Mouse (Mus musculus) lung, adult 2 months (tissue): ENCODE measurements around the gene Arhgef7. TPM values are rescaled to one million over a fixed set of nuclear protein-coding genes. Genes with fewer than 3 reads are reported as not detected.

Source experiments
- DNase-seq: peaks from one replicate; pipeline ENCODE4 v3.0.0; 2022
- H3K4me1 ChIP-seq: fragments of 200-500 bp; 2 replicates; pipeline ENCODE4 v1.6.1; 2011; ENCODE audit warnings: low read length; ENCODE audit not compliant: control insufficient read depth, insufficient read depth
- H3K4me3 ChIP-seq: fragments of 200-500 bp; replicated peaks from 2 replicates; pipeline ENCODE3; 2011; ENCODE audit warnings: low read depth, mild to moderate bottlenecking, control low read depth, low read length; ENCODE audit errors: extremely low read depth
- CTCF ChIP-seq: fragments of 200-500 bp; IDR thresholded peaks from 2 replicates; pipeline ENCODE4 v1.5.1; 2011; ENCODE audit warnings: mild to moderate bottlenecking, low read length, control low read depth; ENCODE audit not compliant: insufficient read depth
- POLR2A ChIP-seq: fragments of 200-500 bp; IDR thresholded peaks from 2 replicates; pipeline ENCODE4 v1.6.1; 2011; ENCODE audit warnings: low read depth, mild to moderate bottlenecking, control low read depth, low read length, borderline replicate concordance; ENCODE audit errors: extremely low read depth
- WGBS: fragments of 180-500 bp; shearing (Covaris S2); methylation state at CpG from one replicate; pipeline ENCODE4 v1.1.7; 2018; 5-methylcytosine and 5-hydroxymethylcytosine counted together
- polyA plus RNA-seq: library from polyadenylated mRNA; depleted of rRNA; stranded (reverse); fragments of >200 nt; gene quantifications from 2 replicates; pipeline ENCODE4 v1.2.3, GENCODE M21; 2012

Gene Arhgef7
- polyA plus RNA-seq, 1 experiment = 56.2 TPM

- H3K4me1 ChIP-seq = no peaks in the 10 kb centered on the region
- TF ChIP-seq CTCF (no peak), POLR2A (no peak)
- DNase-seq = no peak
- no peak overlapping the region for H3K4me3 ChIP-seq
- 98% methylated on average over 4 of the region's 4 CpGs for WGBS
Measured at GRCm38 (mm10) chr8:11804914-11805313, 77.4 kb downstream of the Arhgef7 start.

GRCm38 (mm10) chr8:11806252-11806651 lies 78.7 kb downstream of the Arhgef7 start:
- Histone ChIP-seq H3K4me3 (no peak overlapping the region), H3K4me1 (no peaks in the 10 kb centered on the region)
- TF ChIP-seq POLR2A (no peak), CTCF (no peak)
- DNase-seq = no peak
- 80% methylated on average over 6 of the region's 6 CpGs for WGBS

- no peak for TF ChIP-seq CTCF
- TF ChIP-seq POLR2A = no peak
- no peak for DNase-seq
- H3K4me1 ChIP-seq = no peaks in the 10 kb centered on the region
- H3K4me3 ChIP-seq = no peak overlapping the region
- WGBS = 92% methylated on average over 3 of the region's 3 CpGs
Measured at GRCm38 (mm10) chr8:11807361-11807760, 79.8 kb downstream of the Arhgef7 start.

- DNase-seq = no peak
- WGBS = 92% methylated on average over 5 of the region's 5 CpGs
- Histone ChIP-seq H3K4me3 (no peak overlapping the region), H3K4me1 (no peaks in the 10 kb centered on the region)
- TF ChIP-seq CTCF (no peak), POLR2A (no peak)
Measured at GRCm38 (mm10) chr8:11808047-11808446, 80.5 kb downstream of the Arhgef7 start.

GRCm38 (mm10) chr8:11810426-11810825 lies 82.9 kb downstream of the Arhgef7 start:
- 79% methylated on average over 5 of the region's 5 CpGs for WGBS
- Histone ChIP-seq H3K4me1 (no peaks in the 10 kb centered on the region; the same call in 1 of the 2 replicates), H3K4me3 (no peak overlapping the region)
- no peak for TF ChIP-seq CTCF
- TF ChIP-seq POLR2A = no peak
- no peak for DNase-seq

GRCm38 (mm10) chr8:11813801-11814200 lies 86.3 kb downstream of the Arhgef7 start:
- no peak overlapping the region for H3K4me3 ChIP-seq
- no peak for DNase-seq
- TF ChIP-seq POLR2A = no peak
- no peak for TF ChIP-seq CTCF
- WGBS = 54% methylated on average over 7 of the region's 7 CpGs
- H3K4me1 ChIP-seq = no peaks in the 10 kb centered on the region; the same call in 1 of the 2 replicates

GRCm38 (mm10) chr8:11815206-11815605 lies 87.7 kb downstream of the Arhgef7 start:
- no peaks in the 10 kb centered on the region; the same call in 1 of the 2 replicates for H3K4me1 ChIP-seq
- TF ChIP-seq POLR2A (no peak), CTCF (peak; percentile 26; the same call in 1 of the 2 replicates)
- no peak for DNase-seq
- no peak overlapping the region for H3K4me3 ChIP-seq
- WGBS = 77% methylated on average over 7 of the region's 7 CpGs

- no peak overlapping the region for H3K4me3 ChIP-seq
- DNase-seq = no peak
- TF ChIP-seq CTCF = no peak
- no peak for TF ChIP-seq POLR2A
- 91% methylated on average over 5 of the region's 5 CpGs for WGBS
- no peaks in the 10 kb centered on the region for H3K4me1 ChIP-seq
Measured at GRCm38 (mm10) chr8:11820136-11820535, 92.6 kb downstream of the Arhgef7 start.

- TF ChIP-seq POLR2A (no peak), CTCF (no peak)
- no peak for DNase-seq
- H3K4me3 ChIP-seq = no peak overlapping the region
- no peaks in the 10 kb centered on the region for H3K4me1 ChIP-seq
- 92% methylated on average over 5 of the region's 5 CpGs for WGBS
Measured at GRCm38 (mm10) chr8:11820568-11820967, 93.0 kb downstream of the Arhgef7 start.

- no peak for DNase-seq
- TF ChIP-seq POLR2A (no peak), CTCF (no peak)
- Histone ChIP-seq H3K4me1 (no peaks in the 10 kb centered on the region), H3K4me3 (no peak overlapping the region)
- WGBS = 74% methylated on average over 14 of the region's 14 CpGs
Measured at GRCm38 (mm10) chr8:11821451-11822206, 94.1 kb downstream of the Arhgef7 start.
